Mouse (Mus musculus): ENCODE results near the gene Golga7b. TPM values are rescaled to one million over a fixed set of nuclear protein-coding genes. Genes with fewer than 3 reads are reported as not detected.

Golga7b gene
- total and polyA plus RNA-seq, 3 experiments = 0.50 to 1.0 (median 0.75) TPM

GRCm38 (mm10) chr19:42278461-42278860 lies 31.1 kb downstream of the Golga7b start:
- Histone ChIP-seq H3K9ac (ENCODE audit: low read depth, low read length) (no peak overlapping the region), H3K4me3 (no peak overlapping the region), H3K36me3 (ENCODE audit: control insufficient read depth, insufficient read depth, low read length) (no peaks in the 10 kb centered on the region), H3K27ac (no peak overlapping the region), H3K27me3 (ENCODE audit: control insufficient read depth, insufficient read depth, low read length) (no peaks in the 10 kb centered on the region), H3K4me1 (ENCODE audit: control insufficient read depth, insufficient read depth, low read length) (no peaks in the 10 kb centered on the region), H3K79me2 (replicated peaks; ENCODE audit: control insufficient read depth, insufficient read depth, low read length) (no peaks in the 10 kb centered on the region)
- intact Hi-C loops (cut with DNase I) = no loop called here
- TF ChIP-seq EP300 (IDR thresholded peaks at IDR 0.05; ENCODE audit: insufficient read depth, low read depth, low read length) = no peak
- no peak for TF ChIP-seq CTCF (IDR thresholded peaks at IDR 0.05)
- TF ChIP-seq POLR2A (IDR thresholded peaks at IDR 0.05; ENCODE audit: insufficient read depth, low read depth, low read length) = no peak
- WGBS = 51% methylated on average over 5 of the region's 5 CpGs
- no peak for DNase-seq

- no peak for DNase-seq
- Histone ChIP-seq H3K4me1 (ENCODE audit: control insufficient read depth, insufficient read depth, low read length) (no peaks in the 10 kb centered on the region), H3K9ac (ENCODE audit: low read depth, low read length) (no peak overlapping the region), H3K27me3 (ENCODE audit: control insufficient read depth, insufficient read depth, low read length) (no peaks in the 10 kb centered on the region), H3K4me3 (no peak overlapping the region), H3K27ac (no peak overlapping the region), H3K36me3 (ENCODE audit: control insufficient read depth, insufficient read depth, low read length) (no peaks in the 10 kb centered on the region), H3K79me2 (replicated peaks; ENCODE audit: control insufficient read depth, insufficient read depth, low read length) (no peaks in the 10 kb centered on the region)
- 60% methylated on average over 3 of the region's 3 CpGs for WGBS
- TF ChIP-seq EP300 (IDR thresholded peaks at IDR 0.05; ENCODE audit: insufficient read depth, low read depth, low read length) (no peak), CTCF (IDR thresholded peaks at IDR 0.05) (no peak), POLR2A (IDR thresholded peaks at IDR 0.05; ENCODE audit: insufficient read depth, low read depth, low read length) (no peak)
- intact Hi-C loops (cut with DNase I) = no loop called here
Measured at GRCm38 (mm10) chr19:42279611-42280010, 32.2 kb downstream of the Golga7b start.

- H3K27ac ChIP-seq = no peak overlapping the region
- no peaks in the 10 kb centered on the region for H3K79me2 ChIP-seq (replicated peaks; ENCODE audit: control insufficient read depth, insufficient read depth, low read length)
- TF ChIP-seq CTCF (IDR thresholded peaks at IDR 0.05) (no peak), POLR2A (IDR thresholded peaks at IDR 0.05; ENCODE audit: insufficient read depth, low read depth, low read length) (no peak), EP300 (IDR thresholded peaks at IDR 0.05; ENCODE audit: insufficient read depth, low read depth, low read length) (no peak)
- H3K4me1 ChIP-seq (ENCODE audit: control insufficient read depth, insufficient read depth, low read length) = no peaks in the 10 kb centered on the region
- H3K9ac ChIP-seq (ENCODE audit: low read depth, low read length) = no peak overlapping the region
- 62% methylated on average over 8 of the region's 8 CpGs for WGBS
- H3K36me3 ChIP-seq (ENCODE audit: control insufficient read depth, insufficient read depth, low read length) = no peaks in the 10 kb centered on the region
- intact Hi-C loops (cut with DNase I) = no loop called here
- no peaks in the 10 kb centered on the region for H3K27me3 ChIP-seq (ENCODE audit: control insufficient read depth, insufficient read depth, low read length)
- no peak for DNase-seq
- H3K4me3 ChIP-seq = no peak overlapping the region
Measured at GRCm38 (mm10) chr19:42284178-42284577, 36.8 kb downstream of the Golga7b start.

- intact Hi-C loops (cut with DNase I) = no loop called here
- WGBS = 21% methylated on average over 4 of the region's 4 CpGs
- H3K79me2 ChIP-seq (replicated peaks; ENCODE audit: control insufficient read depth, insufficient read depth, low read length) = no peaks in the 10 kb centered on the region
- H3K36me3 ChIP-seq (ENCODE audit: control insufficient read depth, insufficient read depth, low read length) = no peaks in the 10 kb centered on the region
- H3K4me3 ChIP-seq = no peak overlapping the region
- TF ChIP-seq POLR2A (IDR thresholded peaks at IDR 0.05; ENCODE audit: insufficient read depth, low read depth, low read length) (no peak), CTCF (IDR thresholded peaks at IDR 0.05) (no peak), EP300 (IDR thresholded peaks at IDR 0.05; ENCODE audit: insufficient read depth, low read depth, low read length) (no peak)
- H3K27me3 ChIP-seq (ENCODE audit: control insufficient read depth, insufficient read depth, low read length) = no peaks in the 10 kb centered on the region
- peak; percentile 23 to 42 for DNase-seq
- H3K4me1 ChIP-seq (ENCODE audit: control insufficient read depth, insufficient read depth, low read length) = no peaks in the 10 kb centered on the region
- H3K9ac ChIP-seq (ENCODE audit: low read depth, low read length) = no peak overlapping the region
- H3K27ac ChIP-seq = no peak overlapping the region
Measured at GRCm38 (mm10) chr19:42288361-42288760, 41.0 kb downstream of the Golga7b start.

GRCm38 (mm10) chr19:42290954-42291661 lies 43.7 kb downstream of the Golga7b start:
- no peak overlapping the region for H3K9ac ChIP-seq (ENCODE audit: low read depth, low read length)
- H3K79me2 ChIP-seq (replicated peaks; ENCODE audit: control insufficient read depth, insufficient read depth, low read length) = no peaks in the 10 kb centered on the region
- 40% methylated on average over 7 of the region's 7 CpGs for WGBS
- H3K36me3 ChIP-seq (ENCODE audit: control insufficient read depth, insufficient read depth, low read length) = no peaks in the 10 kb centered on the region
- H3K4me3 ChIP-seq = no peak overlapping the region
- no peak overlapping the region for H3K27ac ChIP-seq
- H3K27me3 ChIP-seq (ENCODE audit: control insufficient read depth, insufficient read depth, low read length) = no peaks in the 10 kb centered on the region
- TF ChIP-seq EP300 (IDR thresholded peaks at IDR 0.05; ENCODE audit: insufficient read depth, low read depth, low read length) (no peak), CTCF (IDR thresholded peaks at IDR 0.05) (no peak), POLR2A (IDR thresholded peaks at IDR 0.05; ENCODE audit: insufficient read depth, low read depth, low read length) (no peak)
- no peak for DNase-seq
- intact Hi-C loops (cut with DNase I) = no loop called here
- no peaks in the 10 kb centered on the region for H3K4me1 ChIP-seq (ENCODE audit: control insufficient read depth, insufficient read depth, low read length)

GRCm38 (mm10) chr19:42292106-42292505 lies 44.7 kb downstream of the Golga7b start:
- H3K27ac ChIP-seq = no peak overlapping the region
- no peaks in the 10 kb centered on the region for H3K27me3 ChIP-seq (ENCODE audit: control insufficient read depth, insufficient read depth, low read length)
- H3K9ac ChIP-seq (ENCODE audit: low read depth, low read length) = no peak overlapping the region
- TF ChIP-seq POLR2A (IDR thresholded peaks at IDR 0.05; ENCODE audit: insufficient read depth, low read depth, low read length) (no peak), EP300 (IDR thresholded peaks at IDR 0.05; ENCODE audit: insufficient read depth, low read depth, low read length) (no peak), CTCF (IDR thresholded peaks at IDR 0.05) (no peak)
- H3K4me1 ChIP-seq (ENCODE audit: control insufficient read depth, insufficient read depth, low read length) = no peaks in the 10 kb centered on the region
- intact Hi-C loops (cut with DNase I) = no loop called here
- H3K36me3 ChIP-seq (ENCODE audit: control insufficient read depth, insufficient read depth, low read length) = no peaks in the 10 kb centered on the region
- no peaks in the 10 kb centered on the region for H3K79me2 ChIP-seq (replicated peaks; ENCODE audit: control insufficient read depth, insufficient read depth, low read length)
- 66% methylated on average over 8 of the region's 8 CpGs for WGBS
- H3K4me3 ChIP-seq = no peak overlapping the region
- DNase-seq = no peak

Data from heart, adult 2 months (tissue).